Mouse (Mus musculus) forebrain, embryonic 13.5 days (tissue): ENCODE results near the gene Nppb. TPM values are rescaled to one million over a fixed set of nuclear protein-coding genes. Genes with fewer than 3 reads are reported as not detected.

Experiments
- ATAC-seq: fragments of 200-750 bp; cut with Nextera tagmentation; 2 replicates; pipeline ENCODE4 v1.8.0; 2017
- H3K27ac ChIP-seq: fragments of 300-500 bp; sonication (generic); 2 replicates; pipeline ENCODE4 v1.5.1; 2015; ENCODE audit warnings: inconsistent platforms, mild to moderate bottlenecking, moderate library complexity
- H3K27me3 ChIP-seq: fragments of 300-500 bp; sonication (generic); 2 replicates; pipeline ENCODE4 v1.6.1; 2015; ENCODE audit warnings: mild to moderate bottlenecking, inconsistent platforms
- H3K36me3 ChIP-seq: fragments of 300-500 bp; sonication (generic); 2 replicates; pipeline ENCODE4 v1.6.1; 2015; ENCODE audit warnings: mild to moderate bottlenecking, inconsistent platforms; ENCODE audit not compliant: poor library complexity, severe bottlenecking
- H3K4me1 ChIP-seq: fragments of 300-500 bp; sonication (generic); 2 replicates; pipeline ENCODE4 v1.6.1; 2015; ENCODE audit warnings: inconsistent platforms
- H3K4me2 ChIP-seq: fragments of 300-500 bp; sonication (generic); 2 replicates; pipeline ENCODE4 v1.6.1; 2015; ENCODE audit warnings: inconsistent platforms, mild to moderate bottlenecking, moderate library complexity
- H3K4me3 ChIP-seq: fragments of 300-500 bp; sonication (generic); 2 replicates; pipeline ENCODE4 v1.5.1; 2015; ENCODE audit warnings: mild to moderate bottlenecking, inconsistent platforms
- H3K9ac ChIP-seq: fragments of 300-500 bp; sonication (generic); 2 replicates; pipeline ENCODE4 v1.6.1; 2015; ENCODE audit warnings: mild to moderate bottlenecking, inconsistent platforms
- H3K9me3 ChIP-seq: fragments of 300-500 bp; sonication (generic); replicated peaks from 2 replicates; pipeline ENCODE4 v1.6.1; 2016; ENCODE audit warnings: inconsistent platforms
- WGBS: fragments of 180-500 bp; shearing (Covaris S2); methylation state at CpG from one replicate; pipeline ENCODE4 v1.1.7; 2015; 5-methylcytosine and 5-hydroxymethylcytosine counted together
- polyA plus RNA-seq: library from polyadenylated mRNA; unstranded; fragments of >200 nt; fragmentation: Nextera tagmentation; extraction: Ambion mirVana; gene quantifications from 2 replicates; pipeline ENCODE4 v1.2.1, GENCODE M21; 2015

Gene Nppb
- polyA plus RNA-seq, 1 experiment from 2014 or later: not detected

GRCm38 (mm10) chr4:147947511-147947910, 38.1 kb upstream of the Nppb start:
- Histone ChIP-seq H3K4me1 (peaks cover 13% of the 10 kb centered on the region), H3K4me3 (no peak overlapping the region), H3K27ac (no peak overlapping the region), H3K36me3 (peaks cover 65% of the 10 kb centered on the region), H3K9ac (no peak overlapping the region), H3K27me3 (no peaks in the 10 kb centered on the region), H3K4me2 (no peak overlapping the region), H3K9me3 (no peaks in the 10 kb centered on the region)
- 59% methylated on average over 2 of the region's 2 CpGs for WGBS
- ATAC-seq: no peak

GRCm38 (mm10) chr4:147953590-147953989, 32.0 kb upstream of the Nppb start:
- H3K27me3 ChIP-seq: no peaks in the 10 kb centered on the region
- H3K4me2 ChIP-seq: no peak overlapping the region
- no peak overlapping the region for H3K4me3 ChIP-seq
- no peaks in the 10 kb centered on the region for H3K9me3 ChIP-seq
- H3K27ac ChIP-seq: no peak overlapping the region
- ATAC-seq: no peak
- no peak overlapping the region for H3K9ac ChIP-seq
- peaks cover 10% of the 10 kb centered on the region for H3K36me3 ChIP-seq
- H3K4me1 ChIP-seq: no peaks in the 10 kb centered on the region
- 8% methylated on average over 4 of the region's 4 CpGs for WGBS

- 36% methylated on average over 11 of the region's 11 CpGs for WGBS
- Histone ChIP-seq H3K4me1 (no peaks in the 10 kb centered on the region), H3K9me3 (no peaks in the 10 kb centered on the region), H3K9ac (no peak overlapping the region), H3K36me3 (no peaks in the 10 kb centered on the region), H3K4me3 (no peak overlapping the region), H3K27me3 (no peaks in the 10 kb centered on the region), H3K27ac (no peak overlapping the region), H3K4me2 (no peak overlapping the region)
- ATAC-seq: no peak
Observed at GRCm38 (mm10) chr4:147957141-147957540, 28.4 kb upstream of the Nppb start.

GRCm38 (mm10) chr4:147959881-147960831, 25.4 kb upstream of the Nppb start:
- H3K9me3 ChIP-seq: no peaks in the 10 kb centered on the region
- no peak overlapping the region for H3K27ac ChIP-seq
- no peak overlapping the region for H3K4me3 ChIP-seq
- no peaks in the 10 kb centered on the region for H3K36me3 ChIP-seq
- no peak overlapping the region for H3K4me2 ChIP-seq
- H3K9ac ChIP-seq: no peak overlapping the region
- 40% methylated on average over 6 of the region's 6 CpGs for WGBS
- peak; percentile 74; the same call in 1 of the 2 replicates for ATAC-seq
- H3K4me1 ChIP-seq: no peaks in the 10 kb centered on the region
- no peaks in the 10 kb centered on the region for H3K27me3 ChIP-seq

- Histone ChIP-seq H3K9me3 (no peaks in the 10 kb centered on the region), H3K36me3 (no peaks in the 10 kb centered on the region), H3K4me3 (no peak overlapping the region), H3K4me1 (no peaks in the 10 kb centered on the region), H3K9ac (no peak overlapping the region), H3K27me3 (no peaks in the 10 kb centered on the region), H3K27ac (no peak overlapping the region), H3K4me2 (no peak overlapping the region)
- no peak for ATAC-seq
- 54% methylated on average over 6 of the region's 6 CpGs for WGBS
Observed at GRCm38 (mm10) chr4:147962781-147963180, 22.8 kb upstream of the Nppb start.

GRCm38 (mm10) chr4:147963623-147964022, 22.0 kb upstream of the Nppb start:
- no peaks in the 10 kb centered on the region for H3K27me3 ChIP-seq
- no peak overlapping the region for H3K9ac ChIP-seq
- H3K4me1 ChIP-seq: no peaks in the 10 kb centered on the region
- no peak overlapping the region for H3K4me2 ChIP-seq
- WGBS: 90% methylated on average over 15 of the region's 15 CpGs
- no peaks in the 10 kb centered on the region for H3K36me3 ChIP-seq
- H3K27ac ChIP-seq: no peak overlapping the region
- no peaks in the 10 kb centered on the region for H3K9me3 ChIP-seq
- ATAC-seq: no peak
- no peak overlapping the region for H3K4me3 ChIP-seq

- ATAC-seq: no peak
- Histone ChIP-seq H3K27ac (no peak overlapping the region), H3K9ac (no peak overlapping the region), H3K36me3 (no peaks in the 10 kb centered on the region), H3K4me2 (no peak overlapping the region), H3K27me3 (no peaks in the 10 kb centered on the region), H3K9me3 (no peaks in the 10 kb centered on the region), H3K4me3 (no peak overlapping the region), H3K4me1 (no peaks in the 10 kb centered on the region)
- WGBS: 83% methylated on average over 7 of the region's 7 CpGs
Observed at GRCm38 (mm10) chr4:147965712-147966111, 19.9 kb upstream of the Nppb start.

- Histone ChIP-seq H3K4me2 (no peak overlapping the region), H3K9ac (no peak overlapping the region), H3K4me1 (no peaks in the 10 kb centered on the region), H3K4me3 (no peak overlapping the region), H3K27me3 (no peaks in the 10 kb centered on the region), H3K27ac (no peak overlapping the region), H3K9me3 (no peaks in the 10 kb centered on the region), H3K36me3 (no peaks in the 10 kb centered on the region)
- ATAC-seq: no peak
- WGBS: 75% methylated on average over 2 of the region's 2 CpGs
Observed at GRCm38 (mm10) chr4:147968816-147969215, 16.8 kb upstream of the Nppb start.

- H3K27me3 ChIP-seq: no peaks in the 10 kb centered on the region
- H3K9me3 ChIP-seq: no peaks in the 10 kb centered on the region
- H3K4me2 ChIP-seq: no peak overlapping the region
- no peaks in the 10 kb centered on the region for H3K36me3 ChIP-seq
- no peak overlapping the region for H3K4me3 ChIP-seq
- no peak for ATAC-seq
- 64% methylated on average over 9 of the region's 9 CpGs for WGBS
- H3K27ac ChIP-seq: no peak overlapping the region
- no peak overlapping the region for H3K9ac ChIP-seq
- no peaks in the 10 kb centered on the region for H3K4me1 ChIP-seq
Observed at GRCm38 (mm10) chr4:147969337-147969736, 16.3 kb upstream of the Nppb start.

- peaks cover 6% of the 10 kb centered on the region for H3K9me3 ChIP-seq
- 88% methylated on average over 3 of the region's 3 CpGs for WGBS
- ATAC-seq: no peak
- H3K9ac ChIP-seq: no peak overlapping the region
- no peak overlapping the region for H3K4me2 ChIP-seq
- H3K36me3 ChIP-seq: no peaks in the 10 kb centered on the region
- no peak overlapping the region for H3K4me3 ChIP-seq
- H3K27ac ChIP-seq: no peak overlapping the region
- H3K4me1 ChIP-seq: no peaks in the 10 kb centered on the region
- H3K27me3 ChIP-seq: no peaks in the 10 kb centered on the region
Observed at GRCm38 (mm10) chr4:147976237-147976636, 9.4 kb upstream of the Nppb start.

GRCm38 (mm10) chr4:147977726-147978125, 7.9 kb upstream of the Nppb start:
- H3K4me1 ChIP-seq: no peaks in the 10 kb centered on the region
- no peak overlapping the region for H3K4me3 ChIP-seq
- H3K9me3 ChIP-seq: peaks cover 6% of the 10 kb centered on the region
- no peaks in the 10 kb centered on the region for H3K36me3 ChIP-seq
- ATAC-seq: no peak
- no peaks in the 10 kb centered on the region for H3K27me3 ChIP-seq
- no peak overlapping the region for H3K9ac ChIP-seq
- no peak overlapping the region for H3K27ac ChIP-seq
- H3K4me2 ChIP-seq: no peak overlapping the region
- WGBS: 83% methylated on average over 4 of the region's 4 CpGs

- Histone ChIP-seq H3K4me1 (no peaks in the 10 kb centered on the region), H3K4me3 (no peak overlapping the region), H3K9ac (no peak overlapping the region), H3K9me3 (peaks cover 6% of the 10 kb centered on the region), H3K27ac (no peak overlapping the region), H3K36me3 (no peaks in the 10 kb centered on the region), H3K4me2 (no peak overlapping the region), H3K27me3 (no peaks in the 10 kb centered on the region)
- WGBS: 93% methylated on average over 6 of the region's 6 CpGs
- no peak for ATAC-seq
Observed at GRCm38 (mm10) chr4:147978391-147978790, 7.2 kb upstream of the Nppb start.

GRCm38 (mm10) chr4:147979441-147979860, 6.1 kb upstream of the Nppb start:
- Histone ChIP-seq H3K4me3 (no peak overlapping the region), H3K9me3 (peaks cover 6% of the 10 kb centered on the region), H3K27ac (no peak overlapping the region), H3K27me3 (no peaks in the 10 kb centered on the region), H3K4me2 (no peak overlapping the region), H3K36me3 (no peaks in the 10 kb centered on the region), H3K4me1 (no peaks in the 10 kb centered on the region), H3K9ac (no peak overlapping the region)
- ATAC-seq: no peak
- WGBS: 65% methylated on average over 7 of the region's 7 CpGs
